18 mouse cellular contexts compared by ENCODE assay signal in the genomic region with DNA sequence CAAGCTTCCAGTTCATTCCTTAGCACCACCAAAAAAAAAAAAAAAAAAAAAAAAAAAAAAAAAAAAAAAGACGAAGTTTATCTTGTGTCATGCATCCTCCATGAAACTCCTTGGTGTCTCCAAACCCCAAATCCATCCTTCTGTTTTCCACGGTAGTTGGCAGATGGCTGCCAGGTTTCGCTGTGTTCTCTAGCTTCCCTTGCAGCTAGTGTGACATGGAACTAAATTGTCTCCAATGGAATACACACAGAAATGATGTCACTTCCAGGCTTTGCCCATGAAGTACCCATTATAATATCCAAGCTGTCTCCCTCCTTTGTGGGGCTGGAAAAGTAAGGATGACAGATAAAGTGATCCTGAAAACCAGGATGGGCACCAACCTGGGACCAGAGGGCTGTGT. TPM values are rescaled to one million over a fixed set of nuclear protein-coding genes. Genes with fewer than 3 reads are reported as not detected.
"Had no signal": no experiment of that assay in that cellular context is flagged by ENCODE, and none has a peak within 500 bp of the region (broad histone marks: within the 10 kb centered on the region; RNA-seq: fewer than 3 reads in every experiment).

No protein-coding gene starts in this region.

- H3K27ac ChIP-seq: midbrain, embryonic 10.5 days; midbrain, embryonic 12.5 days had no signal

- ATAC-seq: midbrain, embryonic 16.5 days had no signal

- H3K4me2 ChIP-seq: lung, embryonic 14.5 days; midbrain, embryonic 12.5 days; neural tube, embryonic 13.5 days had no signal

- H3K9ac ChIP-seq: lung, embryonic 14.5 days; midbrain, embryonic 12.5 days; neural tube, embryonic 15.5 days had no signal

- H3K36me3 ChIP-seq: midbrain, embryonic 10.5 days; midbrain, embryonic 12.5 days; neural tube, embryonic 13.5 days; neural tube, embryonic 15.5 days had no signal

- H3K27me3 ChIP-seq: neural tube, embryonic 15.5 days had no signal

- DNase-seq: lung, embryonic 14.5 days; lung, postnatal 10 days; lung, postnatal 4 days; retina, postnatal 1 day; right cerebral cortex, adult 18-20 months; right cerebral cortex, postnatal 25 days; right cerebral cortex, postnatal 4 days; spleen, adult 18-20 months; thymus, adult 18-20 months; thymus, postnatal 14 days; thymus, postnatal 36 days had no signal

- H3K4me3 ChIP-seq: midbrain, embryonic 10.5 days; midbrain, embryonic 12.5 days; myocyte; neural tube, embryonic 13.5 days; neural tube, embryonic 15.5 days had no signal

- H3K9me3 ChIP-seq: midbrain, embryonic 10.5 days; midbrain, embryonic 12.5 days; neural tube, embryonic 13.5 days; neural tube, embryonic 15.5 days had no signal

RNA-seq across cellular contexts. Expression of gene Ptgfrn, which starts 3.8 kb away (rescaled TPM):
- total RNA-seq: megakaryocyte-erythroid progenitor cell, adult 5-6 weeks had no signal
